Mouse (Mus musculus): ENCODE measurements around the gene Ntrk3.

GRCm38 (mm10) chr7:78578461-78579359, 159.1 kb downstream of the Ntrk3 start:
- TF ChIP-seq CTCF (IDR thresholded peaks at IDR 0.05; ENCODE audit: insufficient read depth, low read length) (no peak), POLR2A (IDR thresholded peaks at IDR 0.05; ENCODE audit: borderline replicate concordance, extremely low read depth, low read depth, low read length) (no peak)

All from lung, adult 2 months (tissue).